Mouse (Mus musculus) megakaryocyte, embryonic 14.5 days (primary cell): ENCODE results near the gene Ptprm.

Experiments
- FLI1 ChIP-seq: IDR thresholded peaks from 2 replicates; pipeline ENCODE4 v1.6.1; 2012; ENCODE audit warnings: low read length, inconsistent platforms, mixed read lengths
- GATA1 ChIP-seq: IDR thresholded peaks from 3 replicates; pipeline ENCODE4 v1.6.1; 2012; ENCODE audit warnings: mixed read lengths, low read length, inconsistent platforms, borderline replicate concordance

GRCm38 (mm10) chr17:67033547-67033946, 320.7 kb downstream of the Ptprm start:
- no peak for TF ChIP-seq GATA1
- no peak for TF ChIP-seq FLI1
